Mouse (Mus musculus) MEL (cell line): ENCODE data around the gene Nat8f1.

Experiments used
- E2F4 ChIP-seq: IDR thresholded peaks from 2 replicates; pipeline ENCODE4 v1.6.1; 2011; ENCODE audit warnings: low read depth, low read length, improper control_type of control experiment, borderline replicate concordance
- JUND ChIP-seq: IDR thresholded peaks from 2 replicates; pipeline ENCODE4 v1.6.1; 2011; ENCODE audit warnings: low read depth, mild to moderate bottlenecking, improper control_type of control experiment, low read length
- MAX ChIP-seq: IDR thresholded peaks from 2 replicates; pipeline ENCODE4 v1.6.1; 2011; ENCODE audit warnings: low read length, improper control_type of control experiment
- POLR2A ChIP-seq, 2 experiments: IDR thresholded peaks; 2 replicates each; pipeline ENCODE4 v1.6.1; 2011 to 2012; ENCODE audit warnings: low read length in 2 of 2, mild to moderate bottlenecking in 2 of 2, control low read depth in 1 of 2, improper control_type of control experiment in 1 of 2, low read depth in 1 of 2, moderate library complexity in 1 of 2; ENCODE audit not compliant: control insufficient read depth in 1 of 2, insufficient read depth in 1 of 2, poor library complexity in 1 of 2
- SMC3 ChIP-seq: IDR thresholded peaks from 2 replicates; pipeline ENCODE4 v1.6.1; 2011; ENCODE audit warnings: low read depth, low read length, improper control_type of control experiment
- USF2 ChIP-seq, 2 experiments: IDR thresholded peaks; 2 replicates each; pipeline ENCODE4 v1.6.1; 2011 to 2012; ENCODE audit warnings: improper control_type of control experiment in 2 of 2, low read length in 2 of 2, borderline replicate concordance in 1 of 2, inconsistent platforms in 1 of 2, low read depth in 1 of 2, mild to moderate bottlenecking in 1 of 2; ENCODE audit not compliant: insufficient read depth in 1 of 2
- ZNF384 ChIP-seq: IDR thresholded peaks from 2 replicates; pipeline ENCODE4 v1.6.1; 2012; ENCODE audit warnings: low read depth, mild to moderate bottlenecking, inconsistent platforms, low read length, improper control_type of control experiment

GRCm38 (mm10) chr6:85863840-85864239 is 51.6 kb downstream of the Nat8f1 start:
- TF ChIP-seq POLR2A (IDR thresholded peaks at IDR 0.05; ENCODE audit: control insufficient read depth in 1 of 2, insufficient read depth in 1 of 2, low read depth in 1 of 2, low read length in 2 of 2, poor library complexity in 1 of 2) (no peak), JUND (no peak), MAX (no peak), USF2 (IDR thresholded peaks at IDR 0.05; ENCODE audit: borderline replicate concordance in 1 of 2, insufficient read depth in 1 of 2, low read depth in 1 of 2, low read length in 2 of 2) (no peak), E2F4 (no peak), SMC3 (no peak), ZNF384 (no peak)
